ENCODE assay signal across 9 mouse cellular contexts in genomic region chr6:24516197-24516596, GRCm38 (mm10). TPM values are rescaled to one million over a fixed set of nuclear protein-coding genes. Genes with fewer than 3 reads are reported as not detected.
DNase-seq lines count a peak whose midpoint lies in the region; ATAC-seq and TF ChIP-seq lines count a peak whose summit lies in the region.
"Had no signal": no experiment of that assay in that cellular context is flagged by ENCODE, and none has a peak within 500 bp of the region (broad histone marks: within the 10 kb centered on the region; RNA-seq: fewer than 3 reads in every experiment).

No protein-coding gene starts in this region.

- peak; percentile 36 for DNase-seq in kidney, adult 9 months
- DNase-seq in kidney, postnatal 10 days, result no peak
- peak; percentile 54 for DNase-seq in CD4-positive, CD25-positive, alpha-beta regulatory T cell, adult 2 months (ENCODE audit: low read depth, low spot score)
- peak; percentile 66 for DNase-seq in adipocyte (ENCODE audit: low spot score)
- DNase-seq in limb, embryonic 14.5 days (ENCODE audit: low spot score), result peak; percentile 16
- DNase-seq in spleen, postnatal 36 days (ENCODE audit: low spot score in 2 of 2), result no peak
- no peak for DNase-seq in ovary, postnatal 14 days (ENCODE audit: low spot score)
- DNase-seq in thymus, postnatal 10 days (ENCODE audit: low spot score in 2 of 2), result no peak
- DNase-seq: heart, adult 11 months had no signal

- H3K4me2 ChIP-seq in limb, embryonic 14.5 days (replicated peaks; ENCODE audit: low read depth, low read length, severe bottlenecking), result no peak overlapping the region

- H3K4me3 ChIP-seq in limb, embryonic 14.5 days (replicated peaks; ENCODE audit: low read length), result no peak overlapping the region

- no peaks in the 10 kb centered on the region; the same call in 1 of the 2 replicates for H3K4me1 ChIP-seq in limb, embryonic 14.5 days (ENCODE audit: control insufficient read depth, insufficient read depth, low read length)

- no peak overlapping the region for H3K27ac ChIP-seq in limb, embryonic 14.5 days (replicated peaks; ENCODE audit: low read depth, low read length)

- 39% methylated on average over 2 of the region's 2 CpGs for WGBS in limb, embryonic 14.5 days

- H3K9me3 ChIP-seq in limb, embryonic 14.5 days (ENCODE audit: control insufficient read depth, low read length), result no peaks in the 10 kb centered on the region

- TF ChIP-seq POLR2A in limb, embryonic 14.5 days (IDR thresholded peaks at IDR 0.05; ENCODE audit: borderline replicate concordance, extremely low read depth, insufficient read depth, insufficient read length), result no peak

- H3K27me3 ChIP-seq in limb, embryonic 14.5 days (ENCODE audit: control insufficient read depth, insufficient read depth, low read length), result no peaks in the 10 kb centered on the region

- peaks cover 23% of the 10 kb centered on the region for H3K36me3 ChIP-seq in limb, embryonic 14.5 days (ENCODE audit: control insufficient read depth, insufficient read depth, low read length)

- ATAC-seq in limb, embryonic 14.5 days (ENCODE audit: low FRiP score, low read depth), result no peak

- no peak overlapping the region for H3K9ac ChIP-seq in limb, embryonic 14.5 days (ENCODE audit: low read depth, low read length, severe bottlenecking)

RNA-seq across cellular contexts. Expression of gene Iqub, which starts 1.3 kb away (rescaled TPM):
- polyA plus RNA-seq in limb, embryonic 14.5 days (2012; rRNA removed), result 0.06 and 0.08 TPM in 2 replicates
- not detected in 2 replicates for polyA plus RNA-seq in limb, embryonic 14.5 days (2014; fragmentation: Nextera tagmentation; extraction: Ambion mirVana)

RNA-seq across cellular contexts. Expression of gene Ndufa5, which starts 11.6 kb away (rescaled TPM):
- 14.8 and 38.9 TPM in 2 replicates for polyA plus RNA-seq in limb, embryonic 14.5 days (2012; rRNA removed)
- polyA plus RNA-seq in limb, embryonic 14.5 days (2014; fragmentation: Nextera tagmentation; extraction: Ambion mirVana), result 304 and 326 TPM in 2 replicates

RNA-seq across cellular contexts. Expression of gene Asb15, which starts 11.7 kb away (rescaled TPM):
- polyA plus RNA-seq in limb, embryonic 14.5 days (2012; rRNA removed), result 0.03 and 0.04 TPM in 2 replicates
- not detected in 2 replicates for polyA plus RNA-seq in limb, embryonic 14.5 days (2014; fragmentation: Nextera tagmentation; extraction: Ambion mirVana)

Comparison
In these comparisons a context has a peak if more than half of its experiments do, and no peak if none do; other contexts are left out.
1. DNase-seq: peak in kidney, adult 9 months (single experiment), CD4-positive, CD25-positive, alpha-beta regulatory T cell, adult 2 months (single experiment), adipocyte (single experiment) and limb, embryonic 14.5 days (single experiment); none in kidney, postnatal 10 days (single experiment), spleen, postnatal 36 days (0 of 2), ovary, postnatal 14 days (single experiment) and thymus, postnatal 10 days (0 of 2).